ENCODE assay signal across 8 mouse cellular contexts in the genomic region with DNA sequence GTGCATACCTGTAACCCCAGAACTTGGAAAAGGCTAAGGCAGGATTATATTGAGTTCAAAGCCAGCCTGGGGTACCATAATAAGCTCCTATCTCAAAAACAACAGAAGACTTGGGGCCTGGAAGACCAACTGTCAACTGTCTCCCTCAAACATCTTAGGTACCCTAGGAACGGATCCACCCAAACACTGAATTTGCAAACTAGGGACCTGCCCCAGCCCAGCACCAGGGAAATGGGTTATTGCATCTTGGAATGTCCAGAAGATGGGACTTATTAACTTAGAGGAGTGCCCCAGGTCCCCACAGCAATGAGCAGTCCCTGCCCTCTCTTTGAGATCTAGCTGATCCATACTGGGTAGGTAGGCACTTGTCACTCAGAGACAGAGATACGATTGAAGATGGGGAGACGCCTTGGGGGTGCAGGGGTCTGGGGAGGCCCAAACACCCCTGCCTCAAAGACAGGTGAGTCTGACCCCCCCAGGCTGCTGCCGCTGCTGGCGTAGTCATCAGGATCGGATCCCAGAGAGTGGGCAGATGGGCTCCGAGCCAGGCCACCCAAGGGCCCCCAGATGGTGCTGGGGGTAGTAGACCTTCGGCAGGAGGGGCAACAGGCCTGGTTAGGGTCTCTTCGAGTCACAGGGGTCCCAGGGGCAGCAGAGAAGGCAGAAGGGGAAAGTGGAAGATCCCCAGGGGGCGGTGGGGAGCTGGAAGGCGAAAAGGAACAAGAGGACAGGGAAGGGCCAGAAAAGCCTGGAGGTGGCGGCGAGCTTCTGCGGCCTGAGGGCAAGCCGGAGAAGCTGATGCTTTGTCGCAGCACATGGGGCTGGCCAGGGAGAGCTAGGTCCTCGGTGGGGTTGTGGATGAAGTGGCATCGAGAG. TPM values are rescaled to one million over a fixed set of nuclear protein-coding genes. Genes with fewer than 3 reads are reported as not detected.
DNase-seq lines count a peak whose midpoint lies in the region; ATAC-seq lines count a peak whose summit lies in the region.

No protein-coding gene starts in this region.

- peak overlapping the region; percentile 92 for H3K4me2 ChIP-seq in heart, embryonic 14.5 days (ENCODE audit: low read length)
- peak overlapping the region; percentile 74 for H3K4me2 ChIP-seq in midbrain, embryonic 12.5 days (replicated peaks)

- H3K27ac ChIP-seq in heart, embryonic 14.5 days (replicated peaks in 1 of 2; ENCODE audit: control insufficient read depth in 1 of 2, insufficient read depth in 1 of 2, low read depth in 2 of 2, low read length in 2 of 2), result peak overlapping the region; percentile 96 to 100
- H3K27ac ChIP-seq in midbrain, embryonic 12.5 days (replicated peaks), result no peak overlapping the region

- peak overlapping the region; percentile 79 to 83 for H3K4me3 ChIP-seq in heart, embryonic 14.5 days (ENCODE audit: control insufficient read depth in 1 of 2, insufficient read depth in 1 of 2, low read depth in 1 of 2, low read length in 2 of 2)
- peak overlapping the region; percentile 52 for H3K4me3 ChIP-seq in midbrain, embryonic 12.5 days

- peaks cover 11% of the 10 kb centered on the region; the same call in 1 of the 2 replicates for H3K36me3 ChIP-seq in heart, embryonic 14.5 days (ENCODE audit: control insufficient read depth, insufficient read depth, low read length)
- no peaks in the 10 kb centered on the region for H3K36me3 ChIP-seq in midbrain, embryonic 12.5 days

- DNase-seq in adrenal gland, adult (ENCODE audit: inconsistent age in 2 of 2, low spot score in 1 of 2), result peak; percentile 57 to 67
- no peak for DNase-seq in adrenal gland, postnatal 36 days
- peak; percentile 44 for DNase-seq in adipocyte (ENCODE audit: low spot score)
- peak; percentile 40 to 56 for DNase-seq in kidney, postnatal 36 days
- DNase-seq in adrenal gland, postnatal 10 days, result no peak
- DNase-seq in frontal cortex, postnatal 10 days (ENCODE audit: low spot score in 2 of 2), result no peak

- H3K9me3 ChIP-seq in heart, embryonic 14.5 days (ENCODE audit: control insufficient read depth, low read length), result no peaks in the 10 kb centered on the region
- H3K9me3 ChIP-seq in midbrain, embryonic 12.5 days, result no peaks in the 10 kb centered on the region

- no peaks in the 10 kb centered on the region for H3K27me3 ChIP-seq in heart, embryonic 14.5 days (ENCODE audit: control insufficient read depth, insufficient read depth, low read length)
- H3K27me3 ChIP-seq in midbrain, embryonic 12.5 days, result peaks cover 23% of the 10 kb centered on the region

- WGBS in heart, embryonic 14.5 days, result 59% methylated on average over 18 of the region's 18 CpGs
- WGBS in midbrain, embryonic 12.5 days, result 76% methylated on average over 18 of the region's 18 CpGs

- peak overlapping the region; percentile 95 for H3K9ac ChIP-seq in heart, embryonic 14.5 days (ENCODE audit: low read length)
- H3K9ac ChIP-seq in midbrain, embryonic 12.5 days (replicated peaks), result peak overlapping the region; percentile 70; the same call in 1 of the 2 replicates

- H3K4me1 ChIP-seq in heart, embryonic 14.5 days (ENCODE audit: control insufficient read depth in 2 of 2, insufficient read depth in 2 of 2, low read length in 2 of 2), result peaks cover 44 to 59% of the 10 kb centered on the region in 2 experiments
- H3K4me1 ChIP-seq in midbrain, embryonic 12.5 days, result peaks cover 60% of the 10 kb centered on the region

- no peak for ATAC-seq in heart, embryonic 14.5 days (ENCODE audit: insufficient number of reproducible peaks, insufficient read depth, low FRiP score, low read depth)
- ATAC-seq in midbrain, embryonic 12.5 days (ENCODE audit: low FRiP score, low read depth), result no peak

RNA-seq across cellular contexts. Expression of a gene that starts 2.6 kb away (rescaled TPM):
- total RNA-seq in adrenal gland, postnatal 36 days (2021), result 10 to 100 TPM; 19.0 to 26.1 TPM
- polyA plus RNA-seq in heart, embryonic 14.5 days (2014; fragmentation: Nextera tagmentation; extraction: Ambion mirVana), result 10.1 and 12.2 TPM in 2 replicates
- 4.9 and 5.4 TPM in 2 replicates for polyA plus RNA-seq in midbrain, embryonic 12.5 days (2016; fragmentation: Nextera tagmentation; extraction: Ambion mirVana)
- total RNA-seq in adrenal gland, postnatal 10 days (2021), result 10 to 100 TPM; 11.4 to 27.2 TPM

RNA-seq across cellular contexts. Expression of a gene that starts 5.0 kb away (rescaled TPM):
- total RNA-seq in adrenal gland, postnatal 36 days (2021), result 10 to 100 TPM; 19.0 to 27.2 TPM
- polyA plus RNA-seq in heart, embryonic 14.5 days (2014; fragmentation: Nextera tagmentation; extraction: Ambion mirVana), result 32.9 and 35.6 TPM in 2 replicates
- polyA plus RNA-seq in midbrain, embryonic 12.5 days (2016; fragmentation: Nextera tagmentation; extraction: Ambion mirVana), result 71.6 and 78.6 TPM in 2 replicates
- 10 to 100 TPM; 27.9 to 37.0 TPM for total RNA-seq in adrenal gland, postnatal 10 days (2021)

RNA-seq across cellular contexts. Expression of a gene that starts 15.1 kb away (rescaled TPM):
- 10 to 100 TPM; 33.6 to 47.4 TPM for total RNA-seq in adrenal gland, postnatal 36 days (2021)
- polyA plus RNA-seq in heart, embryonic 14.5 days (2014; fragmentation: Nextera tagmentation; extraction: Ambion mirVana), result 50.9 and 57.7 TPM in 2 replicates
- polyA plus RNA-seq in midbrain, embryonic 12.5 days (2016; fragmentation: Nextera tagmentation; extraction: Ambion mirVana), result 45.3 and 46.9 TPM in 2 replicates
- total RNA-seq in adrenal gland, postnatal 10 days (2021), result 10 to 100 TPM; 19.8 to 25.9 TPM

RNA-seq across cellular contexts. Expression of a gene that starts 15.3 kb away (rescaled TPM):
- 10 to 100 TPM; 67.3 to 77.7 TPM for total RNA-seq in adrenal gland, postnatal 36 days (2021)
- polyA plus RNA-seq in heart, embryonic 14.5 days (2014; fragmentation: Nextera tagmentation; extraction: Ambion mirVana), result 61.9 and 62.5 TPM in 2 replicates
- 83.2 and 86.0 TPM in 2 replicates for polyA plus RNA-seq in midbrain, embryonic 12.5 days (2016; fragmentation: Nextera tagmentation; extraction: Ambion mirVana)
- total RNA-seq in adrenal gland, postnatal 10 days (2021), result 10 to 100 TPM; 56.5 to 59.2 TPM

RNA-seq across cellular contexts. Expression of a gene that starts 27.0 kb away (rescaled TPM):
- total RNA-seq in adrenal gland, postnatal 36 days (2021), result 1,000 to 10,000 TPM; 1,072 to 1,115 TPM
- polyA plus RNA-seq in heart, embryonic 14.5 days (2014; fragmentation: Nextera tagmentation; extraction: Ambion mirVana), result 731 and 789 TPM in 2 replicates
- 544 and 582 TPM in 2 replicates for polyA plus RNA-seq in midbrain, embryonic 12.5 days (2016; fragmentation: Nextera tagmentation; extraction: Ambion mirVana)
- 1,000 to 10,000 TPM; 1,220 to 1,241 TPM for total RNA-seq in adrenal gland, postnatal 10 days (2021)

Comparison
In these comparisons a context has a peak if more than half of its experiments do, and no peak if none do; other contexts are left out.
1. DNase-seq: peak in adrenal gland, adult (2 of 2), adipocyte (single experiment) and kidney, postnatal 36 days (2 of 2); none in adrenal gland, postnatal 36 days (0 of 2), adrenal gland, postnatal 10 days (single experiment) and frontal cortex, postnatal 10 days (0 of 2).